Mouse (Mus musculus): ENCODE results near the gene Zfp119b. TPM values are rescaled to one million over a fixed set of nuclear protein-coding genes. Genes with fewer than 3 reads are reported as not detected.
A peak's percentile ranks its signal among the peaks of the same experiment; 100 is the strongest.
"Not testable (repeated sequence)": the region's sequence is repeated elsewhere in the genome, so short reads cannot be mapped to it uniquely, and the experiment has no call there.

The Zfp119b gene
- polyA plus RNA-seq, 1 experiment from 2014 or later = 6.9 TPM

DNA sequence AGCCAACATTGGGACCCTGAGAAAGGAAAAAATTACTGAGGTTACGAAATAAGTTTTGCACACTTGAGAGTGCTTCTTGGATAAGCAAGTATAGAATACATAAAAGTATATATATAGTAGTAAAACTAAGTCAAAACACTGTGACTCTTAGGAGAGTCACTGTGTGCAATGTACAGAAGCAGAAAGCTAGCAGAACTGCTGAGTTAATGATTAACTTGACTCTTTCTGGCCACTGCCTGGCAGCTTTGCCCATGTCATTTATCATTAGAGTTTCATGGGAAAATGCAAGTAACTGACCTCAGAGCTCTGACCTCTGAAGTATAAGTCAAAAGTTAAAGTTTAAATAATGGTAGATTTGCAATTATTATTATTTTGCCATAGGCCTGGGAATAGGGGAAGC, 45.6 kb downstream of the Zfp119b start:
- no peak for DNase-seq (ENCODE audit: low spot score)
- no peak overlapping the region for H3K4me2 ChIP-seq (ENCODE audit: low read depth, low read length)
- H3K27ac ChIP-seq (replicated peaks; ENCODE audit: low read depth, low read length) = no peak overlapping the region
- 87% methylated on average over 1 of the region's 1 CpGs for WGBS
- no peaks in the 10 kb centered on the region for H3K4me1 ChIP-seq (ENCODE audit: control insufficient read depth, insufficient read depth, low read length)
- H3K4me3 ChIP-seq (ENCODE audit: low read depth, low read length) = no peak overlapping the region
- H3K36me3 ChIP-seq (replicated peaks; ENCODE audit: control insufficient read depth, insufficient read depth, low read depth, low read length) = no peaks in the 10 kb centered on the region
- no peaks in the 10 kb centered on the region for H3K27me3 ChIP-seq (ENCODE audit: control insufficient read depth, insufficient read depth, low read length)
- H3K9me3 ChIP-seq (replicated peaks; ENCODE audit: control insufficient read depth, low read length) = no peaks in the 10 kb centered on the region
- H3K9ac ChIP-seq (replicated peaks; ENCODE audit: low read length) = no peak overlapping the region
- no peak for ATAC-seq (replicated peaks; ENCODE audit: insufficient number of reproducible peaks, low FRiP score, low TSS enrichment, low read depth)

DNA sequence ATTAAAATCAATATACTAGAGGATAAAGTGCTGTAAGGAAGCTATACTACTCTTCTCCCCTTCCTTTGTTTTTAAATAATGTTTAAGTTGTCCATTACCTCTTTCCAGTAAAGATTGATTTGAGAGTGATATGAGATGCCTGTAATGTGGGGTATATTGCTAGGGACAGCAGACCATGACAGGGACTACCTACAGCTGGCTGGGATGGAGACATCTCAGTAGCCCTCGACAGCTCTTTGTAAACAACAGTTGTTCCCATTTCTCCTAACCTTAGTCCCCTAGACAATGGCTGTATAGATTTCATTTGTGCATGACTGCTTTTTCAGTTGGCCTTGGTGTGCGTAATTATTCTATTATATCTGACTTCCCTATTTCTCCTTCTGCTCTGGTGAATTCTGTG, 46.2 kb downstream of the Zfp119b start:
- Histone ChIP-seq H3K9me3 (replicated peaks; ENCODE audit: control insufficient read depth, low read length) (no peaks in the 10 kb centered on the region), H3K36me3 (replicated peaks; ENCODE audit: control insufficient read depth, insufficient read depth, low read depth, low read length) (no peaks in the 10 kb centered on the region; the same call in 1 of the 2 replicates), H3K4me2 (ENCODE audit: low read depth, low read length) (no peak overlapping the region), H3K4me1 (ENCODE audit: control insufficient read depth, insufficient read depth, low read length) (no peaks in the 10 kb centered on the region), H3K9ac (replicated peaks; ENCODE audit: low read length) (no peak overlapping the region), H3K27ac (replicated peaks; ENCODE audit: low read depth, low read length) (no peak overlapping the region), H3K4me3 (ENCODE audit: low read depth, low read length) (no peak overlapping the region), H3K27me3 (ENCODE audit: control insufficient read depth, insufficient read depth, low read length) (no peaks in the 10 kb centered on the region)
- WGBS = 84% methylated on average over 2 of the region's 2 CpGs
- DNase-seq (ENCODE audit: low spot score) = no peak
- no peak for ATAC-seq (replicated peaks; ENCODE audit: insufficient number of reproducible peaks, low FRiP score, low TSS enrichment, low read depth)

DNA sequence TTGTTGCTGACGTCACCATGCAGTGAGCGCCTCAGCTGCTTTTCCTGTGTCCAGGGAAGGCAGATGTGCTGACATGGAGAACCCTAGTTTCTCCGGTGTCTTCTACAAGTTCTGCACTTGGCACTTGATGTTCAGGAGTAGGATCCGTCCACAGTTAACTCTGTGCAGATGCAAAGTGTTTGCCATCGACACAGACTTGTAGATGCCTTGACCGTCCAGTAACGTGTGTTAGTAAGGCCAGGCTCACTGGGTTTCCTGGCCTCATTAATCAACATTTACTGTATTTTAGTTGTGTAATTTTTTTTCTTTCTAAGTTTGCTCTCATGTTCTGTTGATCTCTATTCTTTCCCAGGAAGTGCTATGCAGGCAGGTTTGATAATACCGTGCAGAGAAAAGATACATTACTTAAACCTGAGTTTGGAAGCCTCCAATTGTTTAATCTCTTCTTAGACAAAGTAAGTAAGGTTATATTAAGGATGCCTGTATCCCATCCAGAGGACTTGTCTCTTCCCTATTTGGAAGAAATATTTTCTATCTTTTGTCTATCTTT, 56.8 kb downstream of the Zfp119b start:
- H3K9me3 ChIP-seq (replicated peaks; ENCODE audit: control insufficient read depth, low read length); ATAC-seq (replicated peaks; ENCODE audit: insufficient number of reproducible peaks, low FRiP score, low TSS enrichment, low read depth); H3K36me3 ChIP-seq (replicated peaks; ENCODE audit: control insufficient read depth, insufficient read depth, low read depth, low read length); DNase-seq (ENCODE audit: low spot score); H3K27me3 ChIP-seq (ENCODE audit: control insufficient read depth, insufficient read depth, low read length); H3K4me1 ChIP-seq (ENCODE audit: control insufficient read depth, insufficient read depth, low read length); H3K27ac ChIP-seq (replicated peaks; ENCODE audit: low read depth, low read length); H3K9ac ChIP-seq (replicated peaks; ENCODE audit: low read length): not testable (repeated sequence)
- peak overlapping the region; percentile 42 for H3K4me3 ChIP-seq (ENCODE audit: low read depth, low read length)
- WGBS = 16% methylated on average over 6 of the region's 8 CpGs
- peak overlapping the region; percentile 19; the same call in 1 of the 2 replicates for H3K4me2 ChIP-seq (ENCODE audit: low read depth, low read length)

Other genes starting within 250 kb of the Zfp119b start
- 6.2 and 8.2 TPM in 2 replicates for gene Pot1b, start 236.9 kb downstream of the Zfp119b start, polyA plus RNA-seq (2014; fragmentation: Nextera tagmentation; extraction: Ambion mirVana)
- 0.13 TPM in 1 of 2 replicates, not detected in the other for gene Adgre4, start 199.5 kb downstream of the Zfp119b start, polyA plus RNA-seq (2014; fragmentation: Nextera tagmentation; extraction: Ambion mirVana)
- gene Zfp119a, start 70.6 kb downstream of the Zfp119b start, polyA plus RNA-seq (2014; fragmentation: Nextera tagmentation; extraction: Ambion mirVana) = 9.5 and 10.4 TPM in 2 replicates
- gene Zfp959, start 57.4 kb downstream of the Zfp119b start, polyA plus RNA-seq (2014; fragmentation: Nextera tagmentation; extraction: Ambion mirVana) = 13.5 and 13.6 TPM in 2 replicates
- gene Ebi3, start 3.1 kb upstream of the Zfp119b start, polyA plus RNA-seq (2014; fragmentation: Nextera tagmentation; extraction: Ambion mirVana) = 1.8 and 2.2 TPM in 2 replicates
- gene Yju2, start 9.6 kb upstream of the Zfp119b start, polyA plus RNA-seq (2014; fragmentation: Nextera tagmentation; extraction: Ambion mirVana) = 18.5 and 18.9 TPM in 2 replicates
- gene Shd, start 21.0 kb upstream of the Zfp119b start, polyA plus RNA-seq (2014; fragmentation: Nextera tagmentation; extraction: Ambion mirVana) = 32.9 and 37.4 TPM in 2 replicates
- gene Fsd1, start 37.0 kb upstream of the Zfp119b start, polyA plus RNA-seq (2014; fragmentation: Nextera tagmentation; extraction: Ambion mirVana) = 36.6 and 43.0 TPM in 2 replicates
- 6.1 and 6.6 TPM in 2 replicates for gene Stap2, start 56.1 kb upstream of the Zfp119b start, polyA plus RNA-seq (2014; fragmentation: Nextera tagmentation; extraction: Ambion mirVana)
- gene Mpnd, start 56.2 kb upstream of the Zfp119b start, polyA plus RNA-seq (2014; fragmentation: Nextera tagmentation; extraction: Ambion mirVana) = 135 and 142 TPM in 2 replicates
- gene Sh3gl1, start 87.1 kb upstream of the Zfp119b start, polyA plus RNA-seq (2014; fragmentation: Nextera tagmentation; extraction: Ambion mirVana) = 119 and 132 TPM in 2 replicates
- 24.5 and 26.6 TPM in 2 replicates for gene Chaf1a, start 90.9 kb upstream of the Zfp119b start, polyA plus RNA-seq (2014; fragmentation: Nextera tagmentation; extraction: Ambion mirVana)
- 40.9 and 43.1 TPM in 2 replicates for gene Ubxn6, start 125.5 kb upstream of the Zfp119b start, polyA plus RNA-seq (2014; fragmentation: Nextera tagmentation; extraction: Ambion mirVana)
- gene Hdgfl2, start 130.1 kb upstream of the Zfp119b start, polyA plus RNA-seq (2014; fragmentation: Nextera tagmentation; extraction: Ambion mirVana) = 101 and 106 TPM in 2 replicates
- gene Plin4, start 160.3 kb upstream of the Zfp119b start, polyA plus RNA-seq (2014; fragmentation: Nextera tagmentation; extraction: Ambion mirVana) = 0.08 TPM in 1 of 2 replicates, not detected in the other
- 0.10 and 0.31 TPM in 2 replicates for gene Plin5, start 168.1 kb upstream of the Zfp119b start, polyA plus RNA-seq (2014; fragmentation: Nextera tagmentation; extraction: Ambion mirVana)
- not detected in 2 replicates for gene Lrg1, start 172.5 kb upstream of the Zfp119b start, polyA plus RNA-seq (2014; fragmentation: Nextera tagmentation; extraction: Ambion mirVana)
- gene Sema6b, start 190.8 kb upstream of the Zfp119b start, polyA plus RNA-seq (2014; fragmentation: Nextera tagmentation; extraction: Ambion mirVana) = 1.1 and 1.6 TPM in 2 replicates
- gene Tnfaip8l1, start 213.0 kb upstream of the Zfp119b start, polyA plus RNA-seq (2014; fragmentation: Nextera tagmentation; extraction: Ambion mirVana) = 12.1 and 12.7 TPM in 2 replicates
- gene Mydgf, start 234.4 kb upstream of the Zfp119b start, polyA plus RNA-seq (2014; fragmentation: Nextera tagmentation; extraction: Ambion mirVana) = 48.5 and 60.5 TPM in 2 replicates

Data from embryonic facial prominence, embryonic 11.5 days (tissue).